Mouse (Mus musculus): ENCODE data around the gene Aldh3b1. TPM values are rescaled to one million over a fixed set of nuclear protein-coding genes. Genes with fewer than 3 reads are reported as not detected.
A peak's percentile ranks its signal among the peaks of the same experiment; 100 is the strongest.
"Not testable (repeated sequence)": the region's sequence is repeated elsewhere in the genome, so short reads cannot be mapped to it uniquely, and the experiment has no call there.

The Aldh3b1 gene
- polyA plus RNA-seq, 1 experiment from 2014 or later, result 1.8 TPM

DNA sequence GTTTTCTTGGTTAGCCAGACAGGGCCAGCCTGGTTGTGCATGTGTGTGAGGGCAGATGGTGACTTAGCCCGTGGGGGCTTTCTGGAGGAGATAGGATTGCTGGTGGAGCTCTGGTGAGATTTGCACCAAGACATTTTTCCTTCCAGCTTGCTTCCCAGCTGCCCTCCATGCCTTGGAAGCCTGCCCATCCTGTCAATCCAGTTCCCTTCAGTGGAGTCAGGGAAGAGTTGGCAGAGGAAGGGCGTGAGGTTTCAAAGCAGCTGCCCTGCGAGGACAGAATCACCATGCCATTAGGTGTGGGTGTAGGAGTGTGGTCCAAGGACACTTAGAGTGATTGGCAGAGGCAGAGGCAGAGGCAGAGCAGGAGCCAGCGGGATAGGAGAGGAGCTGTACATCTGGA is 28.9 kb upstream of the Aldh3b1 start, which contains the start of gene Aldh3b3:
Gene Aldh3b3 (plus strand): TSS at position 176 of the 400 bp plus-strand sequence.
- no peak for DNase-seq (ENCODE audit: low spot score)
- Histone ChIP-seq H3K9me3 (ENCODE audit: control insufficient read depth, low read length) (no peaks in the 10 kb centered on the region), H3K4me1 (replicated peaks; ENCODE audit: control insufficient read depth, insufficient read depth) (no peaks in the 10 kb centered on the region), H3K27me3 (ENCODE audit: control insufficient read depth, insufficient read depth, low read length) (no peaks in the 10 kb centered on the region), H3K9ac (ENCODE audit: low read length) (no peak within 1 kb of the TSS), H3K4me2 (replicated peaks; ENCODE audit: low read depth) (no peak within 1 kb of the TSS), H3K4me3 (ENCODE audit: low read depth, low read length) (no peak within 1 kb of the TSS), H3K36me3 (ENCODE audit: control insufficient read depth, insufficient read depth, low read length) (no peaks in the 10 kb centered on the region), H3K27ac (replicated peaks) (no peak within 1 kb of the TSS)
- 58% methylated on average over 4 of the region's 4 CpGs for WGBS
- no peak for TF ChIP-seq EP300 (optimal IDR thresholded peaks at IDR 0.05)
- no peak for TF ChIP-seq CTCF (IDR thresholded peaks at IDR 0.05; ENCODE audit: low read depth)
- no peak for ATAC-seq (ENCODE audit: low FRiP score, low TSS enrichment)

DNA sequence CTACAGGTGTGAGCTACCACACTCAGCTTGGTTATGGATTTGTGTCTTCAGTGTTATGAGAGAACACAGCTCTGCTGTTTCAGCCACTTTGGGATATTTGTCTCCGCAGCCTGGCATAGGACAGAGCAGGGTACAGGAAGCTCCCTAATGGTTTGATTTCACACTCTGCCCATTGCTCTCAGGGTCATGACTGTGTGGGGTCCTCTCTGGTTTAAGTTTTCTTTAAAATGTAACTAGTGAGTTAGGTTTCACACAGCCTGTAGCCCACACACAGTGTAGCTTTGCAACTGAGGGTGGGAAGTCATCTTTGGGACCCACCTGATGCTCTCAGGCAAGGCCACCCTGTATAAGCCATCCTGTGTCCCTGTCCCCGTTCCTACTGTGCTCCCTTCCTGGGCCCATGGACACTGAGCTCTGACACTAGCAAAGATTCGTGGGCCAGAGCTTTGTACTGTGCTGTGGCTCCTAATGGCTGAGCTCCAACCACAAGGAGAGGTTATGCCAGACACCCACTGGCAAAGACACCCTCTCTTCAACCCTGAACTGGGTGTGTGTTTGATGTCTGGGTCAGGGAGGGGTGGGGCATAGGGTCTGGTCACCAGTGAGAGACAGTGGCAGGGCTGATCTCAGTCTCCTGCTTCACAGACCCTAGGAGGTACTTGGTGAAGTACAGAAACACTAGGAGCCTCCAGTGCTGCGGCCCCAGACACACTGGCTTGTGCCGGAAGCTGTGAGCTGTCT is 27.9 kb upstream of the Aldh3b1 start:
- H3K27ac ChIP-seq (replicated peaks); H3K27me3 ChIP-seq (ENCODE audit: control insufficient read depth, insufficient read depth, low read length); ATAC-seq (ENCODE audit: low FRiP score, low TSS enrichment); H3K9me3 ChIP-seq (ENCODE audit: control insufficient read depth, low read length); H3K9ac ChIP-seq (ENCODE audit: low read length); H3K4me2 ChIP-seq (replicated peaks; ENCODE audit: low read depth); DNase-seq (ENCODE audit: low spot score); H3K4me1 ChIP-seq (replicated peaks; ENCODE audit: control insufficient read depth, insufficient read depth); H3K36me3 ChIP-seq (ENCODE audit: control insufficient read depth, insufficient read depth, low read length); H3K4me3 ChIP-seq (ENCODE audit: low read depth, low read length): not testable (repeated sequence)
- WGBS, result 78% methylated on average over 5 of the region's 5 CpGs

DNA sequence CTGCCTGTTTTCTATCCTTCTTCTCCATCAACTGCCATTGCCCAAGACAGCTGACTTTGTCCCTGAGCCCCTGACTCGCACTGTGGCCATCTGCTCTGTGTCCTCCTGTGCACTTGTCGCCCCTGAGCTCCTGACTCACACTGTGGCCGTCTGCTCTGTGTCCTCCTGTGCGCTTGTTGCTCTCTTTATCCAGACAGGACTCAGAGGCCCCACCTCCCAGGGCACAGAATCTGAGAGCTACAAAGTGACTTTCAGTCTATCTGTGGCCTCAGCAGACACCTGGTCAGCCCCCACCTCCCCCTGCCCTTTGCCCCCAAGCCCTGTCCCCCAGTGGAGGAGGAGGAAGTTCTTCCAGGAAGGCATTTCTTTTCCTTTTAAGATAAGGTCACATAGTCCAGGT is 26.2 kb upstream of the Aldh3b1 start:
- H3K4me2 ChIP-seq (replicated peaks; ENCODE audit: low read depth), result no peak overlapping the region
- 37% methylated on average over 4 of the region's 4 CpGs for WGBS
- DNase-seq (ENCODE audit: low spot score) (no peak), ATAC-seq (ENCODE audit: low FRiP score, low TSS enrichment) (0 out of 2 replicates have a peak, but pooled peaks have one; percentile 25)
- no peaks in the 10 kb centered on the region for H3K9me3 ChIP-seq (ENCODE audit: control insufficient read depth, low read length)
- no peak overlapping the region for H3K9ac ChIP-seq (ENCODE audit: low read length)
- H3K27ac ChIP-seq (replicated peaks), result no peak overlapping the region
- no peaks in the 10 kb centered on the region for H3K27me3 ChIP-seq (ENCODE audit: control insufficient read depth, insufficient read depth, low read length)
- no peak overlapping the region for H3K4me3 ChIP-seq (ENCODE audit: low read depth, low read length)
- TF ChIP-seq EP300 (optimal IDR thresholded peaks at IDR 0.05), result no peak
- TF ChIP-seq CTCF (IDR thresholded peaks at IDR 0.05; ENCODE audit: low read depth), result no peak
- no peaks in the 10 kb centered on the region for H3K4me1 ChIP-seq (replicated peaks; ENCODE audit: control insufficient read depth, insufficient read depth)
- no peaks in the 10 kb centered on the region for H3K36me3 ChIP-seq (ENCODE audit: control insufficient read depth, insufficient read depth, low read length)

DNA sequence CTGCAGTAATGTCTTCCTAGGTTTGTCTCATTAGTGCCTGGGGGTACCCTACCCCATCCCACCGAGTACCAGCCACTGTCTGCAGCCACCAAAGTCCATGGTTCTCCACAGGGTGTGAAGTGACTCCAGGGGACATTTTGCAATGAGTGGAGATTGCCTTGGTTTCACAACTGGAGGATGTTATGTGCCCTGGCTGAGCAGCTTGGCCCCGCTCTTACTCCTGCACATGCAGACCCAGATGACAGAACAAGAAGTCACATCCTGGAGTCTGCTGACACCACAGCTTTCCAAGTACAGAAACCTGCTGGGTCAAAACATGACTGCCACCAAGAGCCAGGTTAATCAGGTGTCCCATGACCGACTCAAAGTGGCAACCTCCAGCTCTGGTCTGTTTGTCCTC is 25.4 kb upstream of the Aldh3b1 start:
- Histone ChIP-seq H3K9ac (ENCODE audit: low read length) (no peak overlapping the region), H3K27ac (replicated peaks) (no peak overlapping the region), H3K4me3 (ENCODE audit: low read depth, low read length) (no peak overlapping the region), H3K4me2 (replicated peaks; ENCODE audit: low read depth) (no peak overlapping the region), H3K4me1 (replicated peaks; ENCODE audit: control insufficient read depth, insufficient read depth) (no peaks in the 10 kb centered on the region), H3K9me3 (ENCODE audit: control insufficient read depth, low read length) (no peaks in the 10 kb centered on the region), H3K27me3 (ENCODE audit: control insufficient read depth, insufficient read depth, low read length) (no peaks in the 10 kb centered on the region), H3K36me3 (ENCODE audit: control insufficient read depth, insufficient read depth, low read length) (no peaks in the 10 kb centered on the region)
- TF ChIP-seq EP300 (optimal IDR thresholded peaks at IDR 0.05), result no peak
- TF ChIP-seq CTCF (IDR thresholded peaks at IDR 0.05; ENCODE audit: low read depth), result no peak
- no peak for DNase-seq (ENCODE audit: low spot score)
- no peak for ATAC-seq (ENCODE audit: low FRiP score, low TSS enrichment)
- WGBS, result 54% methylated on average over 3 of the region's 3 CpGs

DNA sequence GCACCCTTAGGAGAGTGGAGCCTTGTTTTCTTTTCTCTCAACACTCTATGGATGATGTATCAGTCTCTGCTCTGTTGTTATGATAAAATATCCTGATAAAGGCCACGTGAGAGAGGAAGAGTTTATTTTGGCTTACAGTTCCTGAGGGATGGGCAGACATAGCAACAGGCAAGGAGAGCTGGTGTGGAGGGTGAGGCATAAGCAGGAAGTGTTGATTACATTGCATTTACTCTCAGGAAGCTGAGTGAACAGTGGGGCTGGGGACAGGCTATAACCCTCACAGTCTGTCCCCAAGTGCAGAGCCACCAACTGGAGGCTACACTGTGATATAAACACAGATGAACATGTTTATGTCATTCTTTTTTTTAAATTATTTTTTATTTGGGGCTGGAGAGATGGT is 22.5 kb upstream of the Aldh3b1 start:
- ATAC-seq (ENCODE audit: low FRiP score, low TSS enrichment) (no peak), DNase-seq (ENCODE audit: low spot score) (no peak)
- Histone ChIP-seq H3K9me3 (ENCODE audit: control insufficient read depth, low read length) (no peaks in the 10 kb centered on the region), H3K27ac (replicated peaks) (no peak overlapping the region), H3K36me3 (ENCODE audit: control insufficient read depth, insufficient read depth, low read length) (no peaks in the 10 kb centered on the region), H3K9ac (ENCODE audit: low read length) (no peak overlapping the region), H3K4me3 (ENCODE audit: low read depth, low read length) (no peak overlapping the region), H3K4me2 (replicated peaks; ENCODE audit: low read depth) (no peak overlapping the region), H3K4me1 (replicated peaks; ENCODE audit: control insufficient read depth, insufficient read depth) (no peaks in the 10 kb centered on the region), H3K27me3 (ENCODE audit: control insufficient read depth, insufficient read depth, low read length) (no peaks in the 10 kb centered on the region)
- 16% methylated on average over 1 of the region's 1 CpGs for WGBS
- TF ChIP-seq CTCF (IDR thresholded peaks at IDR 0.05; ENCODE audit: low read depth), result no peak
- no peak for TF ChIP-seq EP300 (optimal IDR thresholded peaks at IDR 0.05)

DNA sequence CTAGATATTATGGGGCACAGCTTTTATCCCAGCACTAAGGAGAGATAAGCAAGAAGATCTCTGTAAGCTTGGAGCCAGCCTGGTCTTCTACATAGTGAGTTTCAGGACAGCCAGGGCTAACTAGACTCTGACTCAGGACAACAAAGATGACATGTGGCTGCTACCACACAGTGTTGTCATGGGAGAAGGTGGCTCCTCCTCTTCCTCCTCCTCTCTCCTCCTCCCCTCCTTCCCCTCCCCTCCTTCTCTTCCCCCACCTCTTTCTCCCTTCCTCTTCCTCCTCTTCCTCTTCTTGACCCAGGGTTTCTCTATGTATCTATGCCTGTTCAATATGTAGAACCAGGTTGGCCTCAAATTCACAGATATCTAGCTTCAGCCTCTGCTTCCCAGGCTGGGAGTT is 21.9 kb upstream of the Aldh3b1 start:
- H3K4me1 ChIP-seq (replicated peaks; ENCODE audit: control insufficient read depth, insufficient read depth), result no peaks in the 10 kb centered on the region
- H3K27ac ChIP-seq (replicated peaks), result no peak overlapping the region
- H3K4me3 ChIP-seq (ENCODE audit: low read depth, low read length), result no peak overlapping the region
- H3K4me2 ChIP-seq (replicated peaks; ENCODE audit: low read depth), result no peak overlapping the region
- no peaks in the 10 kb centered on the region for H3K27me3 ChIP-seq (ENCODE audit: control insufficient read depth, insufficient read depth, low read length)
- no peaks in the 10 kb centered on the region for H3K36me3 ChIP-seq (ENCODE audit: control insufficient read depth, insufficient read depth, low read length)
- H3K9ac ChIP-seq (ENCODE audit: low read length), result no peak overlapping the region
- no peak for DNase-seq (ENCODE audit: low spot score)
- ATAC-seq (ENCODE audit: low FRiP score, low TSS enrichment), result no peak
- no peaks in the 10 kb centered on the region for H3K9me3 ChIP-seq (ENCODE audit: control insufficient read depth, low read length)
- no peak for TF ChIP-seq CTCF (IDR thresholded peaks at IDR 0.05; ENCODE audit: low read depth)
- no peak for TF ChIP-seq EP300 (optimal IDR thresholded peaks at IDR 0.05)
